Comparison of ENCODE assay signal across 8 mouse cellular contexts in genomic region chr9:4376640-4377120, GRCm38 (mm10). TPM values are rescaled to one million over a fixed set of nuclear protein-coding genes. Genes with fewer than 3 reads are reported as not detected.
DNase-seq lines count a peak whose midpoint lies in the region; ATAC-seq and TF ChIP-seq lines count a peak whose summit lies in the region.

No protein-coding gene starts in this region.

- intact Hi-C loops in heart, postnatal 25 days (cut with DNase I) = loop anchor here (5.0 kb wide), 1 partner anchor 64 kb away; no protein-coding TSS in a partner anchor

- H3K4me1 ChIP-seq in heart, embryonic 11.5 days (ENCODE audit: control insufficient read depth, insufficient read depth, low read length) = peaks cover 4% of the 10 kb centered on the region; the same call in 1 of the 2 replicates
- no peaks in the 10 kb centered on the region for H3K4me1 ChIP-seq in ES-E14 (ENCODE audit: control insufficient read depth in 2 of 2, insufficient read depth in 2 of 2, low read length in 2 of 2, poor library complexity in 1 of 2)
- H3K4me1 ChIP-seq in forebrain, embryonic 13.5 days = peaks cover 21% of the 10 kb centered on the region
- H3K4me1 ChIP-seq in liver, embryonic 12.5 days = peaks cover 17% of the 10 kb centered on the region
- H3K4me1 ChIP-seq in small intestine, adult 2 months (ENCODE audit: control insufficient read depth, insufficient read depth, insufficient read length, low read length) = no peaks in the 10 kb centered on the region

- ATAC-seq in heart, embryonic 11.5 days (replicated peaks; ENCODE audit: insufficient number of reproducible peaks, low FRiP score, low TSS enrichment) = no peak; the same call in 1 of the 2 replicates
- ATAC-seq in forebrain, embryonic 13.5 days = no peak
- ATAC-seq in liver, embryonic 12.5 days = no peak; the same call in 1 of the 2 replicates

- H3K4me2 ChIP-seq in heart, embryonic 11.5 days = peak overlapping the region; percentile 68
- H3K4me2 ChIP-seq in forebrain, embryonic 13.5 days = peak overlapping the region; percentile 68
- peak overlapping the region; percentile 77 for H3K4me2 ChIP-seq in liver, embryonic 12.5 days

- DNase-seq in heart, postnatal 25 days (ENCODE audit: low spot score) = no peak
- DNase-seq in ES-E14 (ENCODE audit: low read depth, low spot score) = no peak
- no peak for DNase-seq in right cerebral cortex, postnatal 36 days (ENCODE audit: low spot score in 2 of 2)
- DNase-seq in layer of hippocampus, adult 9-10 months (ENCODE audit: low spot score) = no peak

- in situ Hi-C loops in ES-E14 (cut with MboI; ENCODE audit: low sequenced_read_pairs in 2 of 2, unreplicated experiment in 2 of 2) = no loop called here

- WGBS in heart, embryonic 11.5 days (ENCODE audit: insufficient replicate concordance) = under 1% methylated on average over 15 of the region's 15 CpGs
- under 1% methylated on average over 15 of the region's 15 CpGs for WGBS in forebrain, embryonic 13.5 days
- under 1% methylated on average over 15 of the region's 15 CpGs for WGBS in liver, embryonic 12.5 days (ENCODE audit: insufficient replicate concordance)
- WGBS in small intestine, adult 2 months = under 1% methylated on average over 15 of the region's 15 CpGs

- no peaks in the 10 kb centered on the region for H3K9me3 ChIP-seq in heart, embryonic 11.5 days (replicated peaks; ENCODE audit: control insufficient read depth, low read length)
- H3K9me3 ChIP-seq in ES-E14 (ENCODE audit: control insufficient read depth, insufficient read depth, low read depth, low read length) = no peaks in the 10 kb centered on the region
- no peaks in the 10 kb centered on the region for H3K9me3 ChIP-seq in forebrain, embryonic 13.5 days (replicated peaks)
- no peaks in the 10 kb centered on the region for H3K9me3 ChIP-seq in liver, embryonic 12.5 days (replicated peaks)

- TF ChIP-seq CTCF in small intestine, adult 2 months (IDR thresholded peaks at IDR 0.05; ENCODE audit: extremely low read depth, insufficient read length, insufficient replicate concordance, low read depth, low read length) = no peak

- peak overlapping the region; percentile 76 for H3K27ac ChIP-seq in heart, embryonic 11.5 days (ENCODE audit: low read depth, low read length)
- peak overlapping the region; percentile 59; the same call in 1 of the 2 replicates for H3K27ac ChIP-seq in ES-E14 (ENCODE audit: insufficient read depth, low read depth, low read length, poor library complexity, severe bottlenecking)
- H3K27ac ChIP-seq in forebrain, embryonic 13.5 days = 0 out of 2 replicates have a peak overlapping the region, but pooled peaks have one; percentile 32
- peak overlapping the region; percentile 13; the same call in 1 of the 2 replicates for H3K27ac ChIP-seq in liver, embryonic 12.5 days
- H3K27ac ChIP-seq in small intestine, adult 2 months (ENCODE audit: insufficient read depth, low read depth, low read length) = peak overlapping the region; percentile 18; the same call in 1 of the 2 replicates

- no peaks in the 10 kb centered on the region for H3K36me3 ChIP-seq in heart, embryonic 11.5 days (ENCODE audit: control insufficient read depth, insufficient read depth, low read length)
- H3K36me3 ChIP-seq in ES-E14 (ENCODE audit: control insufficient read depth, insufficient read depth, low read length, poor library complexity, severe bottlenecking) = no peaks in the 10 kb centered on the region
- H3K36me3 ChIP-seq in forebrain, embryonic 13.5 days (ENCODE audit: poor library complexity, severe bottlenecking) = peaks cover 6% of the 10 kb centered on the region; the same call in 1 of the 2 replicates
- peaks cover 6% of the 10 kb centered on the region; the same call in 1 of the 2 replicates for H3K36me3 ChIP-seq in liver, embryonic 12.5 days
- H3K36me3 ChIP-seq in small intestine, adult 2 months (ENCODE audit: control insufficient read depth, insufficient read depth, low read length) = peaks cover 2% of the 10 kb centered on the region; the same call in 1 of the 2 replicates

- peak overlapping the region; percentile 87 for H3K4me3 ChIP-seq in heart, embryonic 11.5 days (ENCODE audit: low read depth, low read length)
- peak overlapping the region; percentile 96 to 97 for H3K4me3 ChIP-seq in ES-E14 (ENCODE audit: insufficient read depth in 1 of 2, low read depth in 1 of 2, low read length in 2 of 2, poor library complexity in 1 of 2, severe bottlenecking in 1 of 2)
- H3K4me3 ChIP-seq in forebrain, embryonic 13.5 days = peak overlapping the region; percentile 70
- peak overlapping the region; percentile 77 for H3K4me3 ChIP-seq in liver, embryonic 12.5 days
- H3K4me3 ChIP-seq in small intestine, adult 2 months (ENCODE audit: low read depth, low read length) = peak overlapping the region; percentile 80

- H3K9ac ChIP-seq in heart, embryonic 11.5 days (ENCODE audit: low read depth, low read length) = peak overlapping the region; percentile 84
- H3K9ac ChIP-seq in ES-E14 (ENCODE audit: insufficient read depth, low read depth, low read length, poor library complexity, severe bottlenecking) = peak overlapping the region; percentile 86
- H3K9ac ChIP-seq in forebrain, embryonic 13.5 days = peak overlapping the region; percentile 74
- H3K9ac ChIP-seq in liver, embryonic 12.5 days = peak overlapping the region; percentile 71

- peak; percentile 17; the same call in 1 of the 2 replicates for TF ChIP-seq POLR2A in small intestine, adult 2 months (IDR thresholded peaks at IDR 0.05; ENCODE audit: low read depth, low read length)

- H3K27me3 ChIP-seq in heart, embryonic 11.5 days (ENCODE audit: control insufficient read depth, insufficient read depth, low read length) = no peaks in the 10 kb centered on the region
- no peaks in the 10 kb centered on the region for H3K27me3 ChIP-seq in forebrain, embryonic 13.5 days
- H3K27me3 ChIP-seq in liver, embryonic 12.5 days (replicated peaks) = no peaks in the 10 kb centered on the region
- no peaks in the 10 kb centered on the region for H3K27me3 ChIP-seq in small intestine, adult 2 months (ENCODE audit: control insufficient read depth, insufficient read depth, low read length)

TF ChIP-seq in ES-E14, 5 proteins besides CTCF, POLR2A, EP300 and RAD21:
- TF ChIP-seq CHD2 (IDR thresholded peaks at IDR 0.05; ENCODE audit: low read depth, low read length) (no peak), ZC3H11A (IDR thresholded peaks at IDR 0.05; ENCODE audit: borderline replicate concordance, low read depth, low read length) (no peak), ZNF384 (IDR thresholded peaks at IDR 0.05; ENCODE audit: low read depth, low read length) (no peak)

RNA-seq across cellular contexts. Expression of gene Msantd4, which starts 0.3 kb away (rescaled TPM):
- polyA plus RNA-seq in heart, embryonic 11.5 days (2014; fragmentation: Nextera tagmentation; extraction: Ambion mirVana) = 37.9 and 45.6 TPM in 2 replicates
- 10 to 100 TPM; 41.0 to 44.1 TPM for total RNA-seq in heart, postnatal 25 days (2021)
- 14.4 and 21.0 TPM in 2 replicates for total RNA-seq in ES-E14 (2012; rRNA removed)
- 65.2 and 66.4 TPM in 2 replicates for polyA plus RNA-seq in forebrain, embryonic 13.5 days (2015; fragmentation: Nextera tagmentation; extraction: Ambion mirVana)
- 13.6 TPM in 2 replicates for polyA plus RNA-seq in liver, embryonic 12.5 days (2016; fragmentation: Nextera tagmentation; extraction: Ambion mirVana)
- polyA plus RNA-seq in small intestine, adult 2 months (2012; rRNA removed) = 0.46 and 0.90 TPM in 2 replicates

Comparison
In these comparisons a context has a peak if more than half of its experiments do, and no peak if none do; other contexts are left out.
1. H3K27ac ChIP-seq: peak in every context shown above with its lines; median percentile 76 in heart, embryonic 11.5 days; 59 in ES-E14; 32 in forebrain, embryonic 13.5 days; 18 in small intestine, adult 2 months; 13 in liver, embryonic 12.5 days.